Mouse (Mus musculus) heart, embryonic 12.5 days (tissue): ENCODE measurements around the gene Fam174b. TPM values are rescaled to one million over a fixed set of nuclear protein-coding genes. Genes with fewer than 3 reads are reported as not detected.

ENCODE experiments used
- ATAC-seq: fragments of 200-750 bp; cut with Nextera tagmentation; 2 replicates; pipeline ENCODE4 v1.8.0; 2017; ENCODE audit warnings: moderate TSS enrichment, moderate library complexity; ENCODE audit not compliant: insufficient number of reproducible peaks, low FRiP score
- H3K27ac ChIP-seq: fragments of 300-500 bp; sonication (generic); 2 replicates; pipeline ENCODE4 v1.5.1; 2016; ENCODE audit warnings: mild to moderate bottlenecking, moderate library complexity; ENCODE audit not compliant: poor library complexity, severe bottlenecking
- H3K27me3 ChIP-seq: fragments of 300-500 bp; sonication (generic); replicated peaks from 2 replicates; pipeline ENCODE4 v1.6.1; 2016; ENCODE audit warnings: mild to moderate bottlenecking, moderate library complexity
- H3K36me3 ChIP-seq: fragments of 300-500 bp; sonication (generic); 2 replicates; pipeline ENCODE4 v1.6.1; 2016; ENCODE audit warnings: mild to moderate bottlenecking, moderate library complexity
- H3K4me1 ChIP-seq: fragments of 300-500 bp; sonication (generic); replicated peaks from 2 replicates; pipeline ENCODE4 v1.6.1; 2016; ENCODE audit warnings: mild to moderate bottlenecking
- H3K4me2 ChIP-seq: fragments of 300-500 bp; sonication (generic); 2 replicates; pipeline ENCODE4 v1.6.1; 2016; ENCODE audit warnings: mild to moderate bottlenecking, moderate library complexity
- H3K4me3 ChIP-seq: fragments of 300-500 bp; sonication (generic); 2 replicates; pipeline ENCODE4 v1.5.1; 2016; ENCODE audit warnings: mild to moderate bottlenecking
- H3K9ac ChIP-seq: fragments of 300-500 bp; sonication (generic); 2 replicates; pipeline ENCODE4 v1.6.1; 2016; ENCODE audit warnings: mild to moderate bottlenecking, moderate library complexity
- H3K9me3 ChIP-seq: fragments of 300-500 bp; sonication (generic); replicated peaks from 2 replicates; pipeline ENCODE4 v1.6.1; 2016; ENCODE audit warnings: mild to moderate bottlenecking, moderate library complexity
- WGBS: fragments of 180-500 bp; shearing (Covaris S2); methylation state at CpG from one replicate; pipeline ENCODE4 v1.1.7; 2016; 5-methylcytosine and 5-hydroxymethylcytosine counted together
- polyA plus RNA-seq: library from polyadenylated mRNA; unstranded; fragments of >200 nt; fragmentation: Nextera tagmentation; extraction: Ambion mirVana; gene quantifications from 2 replicates; pipeline ENCODE4 v1.2.1, GENCODE M21; 2016

The Fam174b gene
- polyA plus RNA-seq, 1 experiment from 2014 or later: 51.4 TPM

DNA sequence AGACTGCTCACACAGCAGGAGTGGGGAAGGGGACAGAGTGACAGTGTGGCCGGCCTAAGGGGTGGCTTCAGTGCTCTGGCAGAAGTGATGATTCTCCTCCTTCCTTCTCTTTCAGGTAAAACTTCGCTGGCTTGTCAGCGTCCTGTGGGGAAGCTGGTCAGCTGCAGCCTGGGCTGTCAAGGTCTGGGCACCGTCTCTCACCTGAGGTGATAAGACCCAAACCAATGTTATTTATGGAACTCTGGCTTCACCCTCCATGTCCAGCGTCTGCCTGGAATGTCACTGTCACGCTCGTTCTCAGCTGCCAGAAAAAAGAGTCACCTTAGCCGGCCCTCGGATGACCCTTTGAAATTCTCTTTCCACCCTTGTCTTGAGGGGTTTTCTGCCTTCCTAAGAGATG lies 34.7 kb downstream of the Fam174b start:
- Histone ChIP-seq H3K4me2 (0 out of 2 replicates have a peak overlapping the region, but pooled peaks have one; percentile 23), H3K36me3 (0 out of 2 replicates have a peak, but pooled peaks cover 5% of the 10 kb centered on the region), H3K27me3 (no peaks in the 10 kb centered on the region), H3K27ac (no peak overlapping the region), H3K4me1 (peaks cover 18% of the 10 kb centered on the region), H3K4me3 (no peak overlapping the region), H3K9me3 (no peaks in the 10 kb centered on the region), H3K9ac (no peak overlapping the region)
- WGBS: 30% methylated on average over 9 of the region's 9 CpGs
- ATAC-seq: no peak

DNA sequence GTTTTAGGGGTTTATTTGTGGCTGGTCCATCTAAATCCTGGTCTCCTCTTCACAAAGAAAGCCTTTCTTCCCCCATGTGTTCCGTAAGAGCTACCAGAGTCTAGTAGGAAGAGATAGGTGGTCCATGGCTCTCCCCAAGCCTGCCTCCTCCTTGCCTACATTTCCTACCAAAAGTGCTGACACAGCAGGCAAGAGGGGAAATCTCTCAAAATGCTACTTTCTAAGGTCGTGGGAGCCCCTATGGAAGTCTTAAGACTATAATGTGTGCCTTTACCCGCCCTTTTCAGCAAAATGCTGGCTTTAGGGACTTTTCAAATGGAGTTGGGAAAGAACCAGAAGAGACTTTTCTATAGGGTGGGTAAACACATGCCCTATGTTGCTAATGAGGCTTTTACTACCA lies 37.7 kb downstream of the Fam174b start:
- Histone ChIP-seq H3K36me3 (0 out of 2 replicates have a peak, but pooled peaks cover 5% of the 10 kb centered on the region), H3K4me1 (peaks cover 7% of the 10 kb centered on the region), H3K27ac (no peak overlapping the region), H3K9me3 (no peaks in the 10 kb centered on the region), H3K4me2 (no peak overlapping the region), H3K9ac (no peak overlapping the region), H3K27me3 (0 out of 2 replicates have a peak, but pooled peaks cover 3% of the 10 kb centered on the region), H3K4me3 (no peak overlapping the region)
- WGBS: 66% methylated on average over 3 of the region's 3 CpGs
- ATAC-seq: no peak

DNA sequence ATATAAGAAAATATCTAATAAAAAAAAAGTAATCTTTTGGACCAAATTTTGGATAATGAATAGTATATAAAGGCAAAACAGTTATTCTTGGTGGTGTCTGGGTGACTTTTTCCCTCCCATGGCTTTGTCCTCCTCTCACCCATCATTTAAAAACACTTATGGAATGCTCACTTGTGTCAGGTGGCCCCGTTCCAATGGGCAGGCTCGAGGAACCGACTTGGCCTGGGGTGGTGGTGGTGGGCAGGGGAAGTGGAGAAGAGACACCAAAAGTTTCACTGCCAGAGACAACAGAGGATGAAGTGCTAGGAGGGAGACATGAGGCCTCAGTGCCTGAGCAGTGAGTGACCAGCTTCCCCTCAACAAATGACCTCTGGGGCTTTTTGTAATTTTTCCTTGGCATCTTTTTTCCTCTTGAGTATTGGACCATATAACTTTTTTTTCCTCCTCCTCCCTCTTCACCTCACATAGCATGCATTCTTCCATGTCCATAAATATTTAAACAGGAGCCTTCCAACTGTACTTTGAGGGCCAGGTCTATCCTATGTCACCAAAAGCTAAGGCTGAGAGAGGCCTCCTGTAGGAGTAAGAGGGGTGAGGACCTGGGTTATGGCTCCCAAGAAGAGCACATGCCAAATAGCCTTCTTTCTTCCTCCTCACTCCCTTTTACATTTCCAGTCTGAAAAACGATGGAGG lies 44.8 kb downstream of the Fam174b start:
- Histone ChIP-seq H3K4me3 (no peak overlapping the region), H3K27me3 (peaks cover 6% of the 10 kb centered on the region; the same call in 1 of the 2 replicates), H3K4me2 (no peak overlapping the region), H3K9ac (no peak overlapping the region), H3K4me1 (peaks cover 12% of the 10 kb centered on the region), H3K9me3 (no peaks in the 10 kb centered on the region), H3K27ac (no peak overlapping the region), H3K36me3 (no peaks in the 10 kb centered on the region)
- WGBS: 80% methylated on average over 4 of the region's 4 CpGs
- ATAC-seq: no peak

DNA sequence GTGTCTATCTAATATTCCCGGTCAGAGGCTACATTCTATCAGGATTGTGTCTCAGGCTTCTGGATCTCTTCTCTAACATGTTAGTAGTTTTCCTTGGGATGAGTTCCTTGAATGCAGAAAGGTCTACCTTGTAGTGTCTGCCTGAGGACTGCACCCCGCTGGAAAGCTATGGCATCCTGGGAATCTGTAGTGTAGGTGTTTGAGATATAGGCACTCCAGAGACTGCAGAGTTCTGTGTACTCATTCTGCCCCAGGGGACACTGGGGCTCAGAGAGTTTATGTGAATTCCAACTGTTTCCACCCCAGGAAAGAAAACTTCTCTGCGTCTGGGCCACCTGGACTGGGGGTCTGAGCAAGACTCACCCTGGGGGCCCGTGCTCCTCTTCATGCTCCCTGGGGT lies 45.7 kb downstream of the Fam174b start:
- H3K4me2 ChIP-seq: no peak overlapping the region
- H3K4me1 ChIP-seq: peaks cover 12% of the 10 kb centered on the region
- no peaks in the 10 kb centered on the region for H3K36me3 ChIP-seq
- H3K4me3 ChIP-seq: no peak overlapping the region
- no peak for ATAC-seq
- no peak overlapping the region for H3K27ac ChIP-seq
- H3K27me3 ChIP-seq: peaks cover 9% of the 10 kb centered on the region; the same call in 1 of the 2 replicates
- H3K9me3 ChIP-seq: no peaks in the 10 kb centered on the region
- WGBS: 71% methylated on average over 4 of the region's 4 CpGs
- H3K9ac ChIP-seq: no peak overlapping the region

DNA sequence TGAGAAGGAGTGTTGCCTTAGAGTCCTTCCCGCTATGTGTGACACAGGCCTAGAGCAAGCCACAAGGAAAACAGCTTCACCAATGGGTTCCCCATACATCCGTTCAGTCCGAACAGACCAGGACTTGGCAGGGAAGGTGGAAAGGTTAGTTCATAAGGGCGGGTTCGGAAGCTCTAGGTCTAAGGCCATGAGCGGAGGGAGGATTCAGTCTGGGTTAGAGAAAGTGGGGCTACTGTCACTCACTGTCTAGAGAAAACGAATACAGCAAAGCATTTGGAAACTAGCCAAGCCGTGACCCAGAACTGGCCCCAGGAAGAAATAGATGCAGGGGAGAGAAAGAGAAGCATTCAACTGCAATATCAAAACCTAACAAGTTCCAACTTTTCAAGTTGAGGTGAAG lies 47.4 kb downstream of the Fam174b start:
- no peak for ATAC-seq
- WGBS: 81% methylated on average over 8 of the region's 8 CpGs
- Histone ChIP-seq H3K4me1 (peaks cover 12% of the 10 kb centered on the region), H3K4me3 (no peak overlapping the region), H3K27ac (no peak overlapping the region), H3K9me3 (no peaks in the 10 kb centered on the region), H3K36me3 (no peaks in the 10 kb centered on the region), H3K27me3 (peaks cover 14% of the 10 kb centered on the region; the same call in 1 of the 2 replicates), H3K9ac (no peak overlapping the region), H3K4me2 (no peak overlapping the region)

DNA sequence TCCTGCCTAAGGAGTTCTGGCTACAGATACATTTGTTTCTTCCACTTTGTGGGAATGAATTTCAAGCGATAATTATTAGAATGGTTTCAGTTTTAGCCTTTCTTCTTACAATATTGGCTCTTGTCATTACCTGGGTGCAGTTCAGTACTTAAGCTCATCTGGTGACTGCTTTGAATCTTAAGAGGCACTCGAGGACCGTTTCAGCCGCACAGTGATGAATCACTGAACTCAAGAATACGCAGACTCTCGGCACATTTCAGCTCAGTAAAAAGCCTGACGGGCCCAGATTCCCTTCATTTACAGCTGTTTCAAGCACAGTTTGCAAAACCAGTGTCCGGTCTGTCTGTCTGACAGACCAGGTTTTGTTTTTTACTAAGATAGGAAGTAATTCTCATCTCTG lies 51.0 kb downstream of the Fam174b start:
- Histone ChIP-seq H3K4me1 (peaks cover 8% of the 10 kb centered on the region), H3K9me3 (no peaks in the 10 kb centered on the region), H3K4me3 (no peak overlapping the region), H3K27ac (no peak overlapping the region), H3K36me3 (no peaks in the 10 kb centered on the region), H3K4me2 (no peak overlapping the region), H3K27me3 (peaks cover 25% of the 10 kb centered on the region), H3K9ac (no peak overlapping the region)
- ATAC-seq: no peak
- 63% methylated on average over 8 of the region's 8 CpGs for WGBS

DNA sequence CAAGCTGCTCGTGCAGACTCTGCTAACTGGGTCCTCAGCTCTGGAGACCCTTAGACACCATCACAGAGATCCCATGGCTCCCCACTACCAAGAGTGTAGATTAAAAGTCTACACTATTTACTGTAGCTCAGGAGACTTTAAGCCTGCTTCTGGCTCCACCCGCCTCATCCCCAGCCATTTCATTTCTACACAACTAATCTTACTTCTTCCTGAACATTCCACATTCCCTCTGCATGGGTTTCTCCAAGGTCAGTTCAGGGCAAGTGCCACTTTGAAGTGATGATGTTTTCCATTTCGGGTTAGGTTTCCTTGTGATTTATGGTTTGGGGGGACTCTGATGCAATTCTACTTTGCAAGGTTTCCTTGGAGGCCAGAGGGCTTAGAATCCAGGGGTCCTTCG lies 52.1 kb downstream of the Fam174b start:
- H3K4me3 ChIP-seq: no peak overlapping the region
- peaks cover 8% of the 10 kb centered on the region for H3K4me1 ChIP-seq
- H3K36me3 ChIP-seq: no peaks in the 10 kb centered on the region
- no peak overlapping the region for H3K9ac ChIP-seq
- WGBS: 66% methylated on average over 4 of the region's 4 CpGs
- no peaks in the 10 kb centered on the region for H3K9me3 ChIP-seq
- no peak overlapping the region for H3K4me2 ChIP-seq
- peaks cover 25% of the 10 kb centered on the region for H3K27me3 ChIP-seq
- H3K27ac ChIP-seq: no peak overlapping the region
- ATAC-seq: no peak

DNA sequence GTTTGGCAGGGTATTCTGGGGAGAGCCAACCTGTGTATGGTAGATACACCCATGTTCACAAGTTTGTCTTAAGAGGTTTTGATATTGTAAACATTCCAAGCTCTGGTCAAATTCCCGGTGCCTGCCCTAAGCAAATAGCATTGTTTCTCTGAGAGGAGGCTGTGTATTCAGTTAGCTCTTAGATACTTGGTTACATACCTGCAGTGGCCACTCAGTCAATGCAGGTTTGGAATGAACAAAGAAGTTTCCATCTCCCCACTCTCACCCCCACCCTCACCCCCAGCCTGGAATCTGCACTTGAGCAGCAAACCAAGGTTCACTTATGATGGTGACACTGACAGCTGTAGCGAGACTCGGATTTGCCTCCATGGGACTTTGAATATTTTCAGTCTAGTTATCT lies 52.5 kb downstream of the Fam174b start:
- H3K4me1 ChIP-seq: peaks cover 3% of the 10 kb centered on the region
- no peak overlapping the region for H3K4me3 ChIP-seq
- H3K27ac ChIP-seq: no peak overlapping the region
- H3K4me2 ChIP-seq: no peak overlapping the region
- H3K9me3 ChIP-seq: no peaks in the 10 kb centered on the region
- no peak overlapping the region for H3K9ac ChIP-seq
- H3K27me3 ChIP-seq: peaks cover 25% of the 10 kb centered on the region
- 55% methylated on average over 3 of the region's 3 CpGs for WGBS
- H3K36me3 ChIP-seq: no peaks in the 10 kb centered on the region
- no peak for ATAC-seq

DNA sequence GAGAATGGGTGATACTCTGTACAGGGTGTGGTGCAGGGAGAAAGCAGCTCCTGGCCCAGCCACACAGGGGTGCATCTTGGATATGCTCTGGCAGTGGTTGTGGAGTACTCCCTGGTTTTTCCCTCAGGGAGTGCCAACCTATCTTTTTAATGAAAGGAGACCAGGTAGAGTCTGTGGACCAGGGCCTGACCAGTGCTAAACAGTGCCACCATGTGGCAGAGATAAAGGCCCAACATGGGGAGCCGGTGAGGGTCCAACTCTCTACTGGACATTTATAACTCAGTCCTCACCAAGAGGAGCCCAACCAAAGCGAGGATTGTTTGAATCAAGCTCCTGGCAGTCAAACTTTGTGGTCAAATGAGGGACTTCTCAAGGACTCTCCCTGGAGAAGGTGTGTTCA lies 69.2 kb downstream of the Fam174b start:
- 54% methylated on average over 2 of the region's 2 CpGs for WGBS
- ATAC-seq: 0 out of 2 replicates have a peak, but pooled peaks have one; percentile 22
- Histone ChIP-seq H3K4me1 (no peaks in the 10 kb centered on the region), H3K9me3 (no peaks in the 10 kb centered on the region), H3K4me3 (no peak overlapping the region), H3K4me2 (no peak overlapping the region), H3K27ac (no peak overlapping the region), H3K27me3 (peaks cover 7% of the 10 kb centered on the region; the same call in 1 of the 2 replicates), H3K36me3 (no peaks in the 10 kb centered on the region), H3K9ac (no peak overlapping the region)

DNA sequence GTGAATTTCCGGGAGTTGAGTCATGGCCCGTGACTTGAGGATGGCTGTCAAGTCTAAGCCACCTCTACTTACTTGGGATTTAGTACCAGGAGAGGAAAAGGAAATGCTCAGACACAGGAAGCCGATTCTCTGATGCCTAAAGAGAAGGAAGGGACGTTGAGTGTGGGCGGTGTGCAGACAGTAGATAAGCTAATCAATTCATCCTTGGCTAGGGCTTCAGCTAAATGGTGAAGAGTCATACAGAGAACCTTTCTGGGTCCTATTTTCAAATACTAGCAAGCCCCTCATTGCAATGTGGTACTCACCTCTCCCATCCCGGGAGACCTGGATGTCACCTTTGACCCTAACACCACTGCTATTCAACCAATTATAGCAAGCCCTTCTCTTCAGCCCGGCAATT lies 71.3 kb downstream of the Fam174b start:
- H3K36me3 ChIP-seq: no peaks in the 10 kb centered on the region
- no peak overlapping the region for H3K9ac ChIP-seq
- H3K4me1 ChIP-seq: no peaks in the 10 kb centered on the region
- H3K4me3 ChIP-seq: no peak overlapping the region
- no peaks in the 10 kb centered on the region for H3K9me3 ChIP-seq
- no peak overlapping the region for H3K27ac ChIP-seq
- no peak overlapping the region for H3K4me2 ChIP-seq
- ATAC-seq: no peak
- peaks cover 7% of the 10 kb centered on the region; the same call in 1 of the 2 replicates for H3K27me3 ChIP-seq
- 62% methylated on average over 7 of the region's 7 CpGs for WGBS

DNA sequence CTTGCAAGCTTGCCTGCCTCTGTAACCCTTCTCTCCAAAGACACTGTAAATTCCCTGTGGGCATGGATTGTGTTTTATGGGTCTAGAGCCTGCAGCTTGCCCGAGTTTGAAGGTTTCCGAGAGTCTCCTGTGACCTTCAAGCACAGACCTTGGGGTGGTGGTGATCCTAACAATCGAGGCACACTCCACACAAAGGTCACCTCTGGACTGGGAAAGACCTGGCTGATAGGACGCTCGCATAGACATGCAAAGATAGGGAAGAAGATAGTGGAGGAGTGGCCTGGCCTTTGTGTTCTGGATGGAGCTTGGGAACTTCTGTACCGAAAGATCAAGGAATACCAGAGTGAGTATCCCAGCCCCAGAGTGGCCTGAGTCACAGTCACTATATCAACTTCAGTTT lies 72.1 kb downstream of the Fam174b start:
- no peaks in the 10 kb centered on the region for H3K4me1 ChIP-seq
- no peaks in the 10 kb centered on the region for H3K9me3 ChIP-seq
- H3K4me3 ChIP-seq: no peak overlapping the region
- H3K27ac ChIP-seq: no peak overlapping the region
- peaks cover 7% of the 10 kb centered on the region; the same call in 1 of the 2 replicates for H3K27me3 ChIP-seq
- WGBS: 62% methylated on average over 6 of the region's 6 CpGs
- no peak overlapping the region for H3K9ac ChIP-seq
- no peaks in the 10 kb centered on the region for H3K36me3 ChIP-seq
- H3K4me2 ChIP-seq: no peak overlapping the region
- ATAC-seq: no peak

DNA sequence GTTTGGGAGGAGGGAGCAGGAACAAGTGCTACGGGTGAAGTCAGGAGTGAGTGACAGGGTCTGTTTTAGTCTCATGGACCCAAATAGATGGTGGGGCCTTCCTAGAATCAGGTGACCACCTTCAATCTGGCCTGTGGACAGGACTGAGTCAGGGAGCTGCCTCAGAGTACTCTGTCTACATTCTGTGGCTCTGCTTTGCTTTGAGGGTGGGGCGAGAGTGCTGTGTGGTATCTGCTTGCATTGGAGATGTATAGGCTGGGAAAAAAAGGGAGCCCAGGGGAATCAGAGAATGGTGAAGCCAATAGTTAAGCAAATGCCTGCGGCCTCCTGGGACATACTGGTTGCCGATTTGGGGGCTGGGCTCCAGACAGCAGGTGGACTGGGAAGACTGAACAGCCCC lies 73.8 kb downstream of the Fam174b start:
- ATAC-seq: no peak
- no peaks in the 10 kb centered on the region for H3K9me3 ChIP-seq
- 73% methylated on average over 4 of the region's 4 CpGs for WGBS
- no peak overlapping the region for H3K27ac ChIP-seq
- H3K36me3 ChIP-seq: no peaks in the 10 kb centered on the region
- H3K9ac ChIP-seq: no peak overlapping the region
- H3K27me3 ChIP-seq: peaks cover 7% of the 10 kb centered on the region; the same call in 1 of the 2 replicates
- no peaks in the 10 kb centered on the region for H3K4me1 ChIP-seq
- no peak overlapping the region for H3K4me3 ChIP-seq
- no peak overlapping the region for H3K4me2 ChIP-seq
